Mouse (Mus musculus) midbrain, embryonic 14.5 days (tissue): ENCODE measurements around the gene Ccdc32. TPM values are rescaled to one million over a fixed set of nuclear protein-coding genes. Genes with fewer than 3 reads are reported as not detected.

Experiments
- ATAC-seq: fragments of 200-750 bp; cut with Nextera tagmentation; 2 replicates; pipeline ENCODE4 v1.8.0; 2017; ENCODE audit warnings: moderate number of reproducible peaks, moderate library complexity; ENCODE audit not compliant: low FRiP score, low TSS enrichment
- DNase-seq: peaks from one replicate; pipeline ENCODE4 v3.0.0-alpha.2; 2015
- H3K27ac ChIP-seq: fragments of 300-500 bp; sonication (generic); replicated peaks from 2 replicates; pipeline ENCODE4 v1.5.1; 2014; ENCODE audit warnings: mild to moderate bottlenecking, low read depth, low read length, moderate library complexity
- H3K27me3 ChIP-seq: fragments of 300-500 bp; sonication (generic); 2 replicates; pipeline ENCODE4 v1.6.1; 2014; ENCODE audit warnings: low read length, control low read depth, mixed read lengths; ENCODE audit not compliant: control insufficient read depth, insufficient read depth
- H3K36me3 ChIP-seq: fragments of 300-500 bp; sonication (generic); 2 replicates; pipeline ENCODE4 v1.6.1; 2014; ENCODE audit warnings: low read length, control low read depth; ENCODE audit not compliant: control insufficient read depth, insufficient read depth
- H3K4me1 ChIP-seq: fragments of 300-500 bp; sonication (generic); 2 replicates; pipeline ENCODE4 v1.6.1; 2014; ENCODE audit warnings: mild to moderate bottlenecking, antibody characterized with exemption, low read length, control low read depth; ENCODE audit not compliant: control insufficient read depth, insufficient read depth
- H3K4me2 ChIP-seq: fragments of 300-500 bp; sonication (generic); 2 replicates; pipeline ENCODE4 v1.6.1; 2014; ENCODE audit warnings: mild to moderate bottlenecking, low read length, moderate library complexity
- H3K4me3 ChIP-seq: fragments of 300-500 bp; sonication (generic); replicated peaks from 2 replicates; pipeline ENCODE4 v1.5.1; 2014; ENCODE audit warnings: low read depth, low read length
- H3K9ac ChIP-seq: fragments of 300-500 bp; sonication (generic); replicated peaks from 2 replicates; pipeline ENCODE4 v1.6.1; 2014; ENCODE audit warnings: mild to moderate bottlenecking, low read length, moderate library complexity
- H3K9me3 ChIP-seq: fragments of 300-500 bp; sonication (generic); 2 replicates; pipeline ENCODE4 v1.6.1; 2016; ENCODE audit warnings: low read length, control low read depth, mixed read lengths; ENCODE audit not compliant: control insufficient read depth
- WGBS: fragments of 180-500 bp; shearing (Covaris S2); extraction: QIAGEN DNeasy Blood & Tissue Kit; methylation state at CpG from one replicate; pipeline ENCODE4 v1.1.7; 2014; 5-methylcytosine and 5-hydroxymethylcytosine counted together
- polyA plus RNA-seq: library from polyadenylated mRNA; unstranded; fragments of >200 nt; fragmentation: Nextera tagmentation; extraction: Ambion mirVana; gene quantifications from 2 replicates; pipeline ENCODE4 v1.2.1, GENCODE M21; 2014

Gene Ccdc32
- polyA plus RNA-seq = 37.0 and 40.6 TPM in 2 replicates

- peak within 1 kb of the TSS; percentile 68 for H3K4me3 ChIP-seq
- H3K9ac ChIP-seq = peak within 1 kb of the TSS; percentile 80
- H3K9me3 ChIP-seq = no peaks in the 10 kb centered on the region
- peak within 1 kb of the TSS; percentile 85 for H3K4me2 ChIP-seq
- ATAC-seq (peak; percentile 94), DNase-seq (peak; percentile 97)
- no peak within 1 kb of the TSS for H3K27ac ChIP-seq
- peaks cover 12% of the 10 kb centered on the region for H3K36me3 ChIP-seq
- no peaks in the 10 kb centered on the region for H3K27me3 ChIP-seq
- peaks cover 5% of the 10 kb centered on the region for H3K4me1 ChIP-seq
- WGBS = under 1% methylated on average over 28 of the region's 28 CpGs
Observed at GRCm38 (mm10) chr2:119028941-119029551, at the start of gene Ccdc32. Gene Ccdc32 (minus strand): TSS chr2:119029393.

GRCm38 (mm10) chr2:119072397-119072796, 43.2 kb upstream of the Ccdc32 start:
- ATAC-seq = no peak
- Histone ChIP-seq H3K36me3 (0 out of 2 replicates have a peak, but pooled peaks cover 6% of the 10 kb centered on the region), H3K9me3 (no peaks in the 10 kb centered on the region), H3K27me3 (no peaks in the 10 kb centered on the region), H3K9ac (no peak overlapping the region), H3K4me1 (no peaks in the 10 kb centered on the region), H3K4me3 (no peak overlapping the region), H3K4me2 (no peak overlapping the region), H3K27ac (no peak overlapping the region)
- 92% methylated on average over 4 of the region's 4 CpGs for WGBS
- DNase-seq = no peak

- DNase-seq (no peak), ATAC-seq (no peak)
- Histone ChIP-seq H3K9me3 (no peaks in the 10 kb centered on the region), H3K27me3 (no peaks in the 10 kb centered on the region), H3K4me2 (no peak overlapping the region), H3K4me1 (no peaks in the 10 kb centered on the region), H3K9ac (no peak overlapping the region), H3K36me3 (no peaks in the 10 kb centered on the region), H3K4me3 (no peak overlapping the region), H3K27ac (no peak overlapping the region)
- WGBS = 97% methylated on average over 2 of the region's 2 CpGs
Observed at GRCm38 (mm10) chr2:119060139-119060538, 30.9 kb upstream of the Ccdc32 start.

GRCm38 (mm10) chr2:119050132-119050650, 21.0 kb upstream of the Ccdc32 start:
- Histone ChIP-seq H3K9me3 (no peaks in the 10 kb centered on the region), H3K4me3 (no peak overlapping the region), H3K27ac (no peak overlapping the region), H3K36me3 (no peaks in the 10 kb centered on the region), H3K4me1 (no peaks in the 10 kb centered on the region), H3K4me2 (no peak overlapping the region), H3K27me3 (no peaks in the 10 kb centered on the region), H3K9ac (no peak overlapping the region)
- WGBS = 93% methylated on average over 4 of the region's 4 CpGs
- ATAC-seq (no peak), DNase-seq (no peak)

GRCm38 (mm10) chr2:119047849-119048248, 18.7 kb upstream of the Ccdc32 start:
- 27% methylated on average over 4 of the region's 4 CpGs for WGBS
- Histone ChIP-seq H3K27me3 (no peaks in the 10 kb centered on the region), H3K27ac (no peak overlapping the region), H3K4me3 (peak overlapping the region; percentile 44), H3K4me2 (peak overlapping the region; percentile 62), H3K9ac (no peak overlapping the region), H3K9me3 (no peaks in the 10 kb centered on the region), H3K4me1 (no peaks in the 10 kb centered on the region), H3K36me3 (no peaks in the 10 kb centered on the region)
- DNase-seq (peak; percentile 8), ATAC-seq (no peak)

- Histone ChIP-seq H3K27me3 (no peaks in the 10 kb centered on the region), H3K9ac (peak within 1 kb of the TSS; percentile 44), H3K27ac (peak within 1 kb of the TSS; percentile 46), H3K36me3 (no peaks in the 10 kb centered on the region), H3K9me3 (no peaks in the 10 kb centered on the region), H3K4me3 (peak within 1 kb of the TSS; percentile 44), H3K4me2 (peak within 1 kb of the TSS; percentile 62), H3K4me1 (no peaks in the 10 kb centered on the region)
- peak; percentile 96 for ATAC-seq
- WGBS = under 1% methylated on average over 77 of the region's 77 CpGs
- DNase-seq = peak; percentile 97
Observed at GRCm38 (mm10) chr2:119046649-119047611, 17.7 kb upstream of the Ccdc32 start, which contains the start of gene Knl1. Gene Knl1 (plus strand): TSS chr2:119047119.

- Histone ChIP-seq H3K4me2 (no peak overlapping the region), H3K36me3 (no peaks in the 10 kb centered on the region), H3K9me3 (no peaks in the 10 kb centered on the region), H3K27me3 (no peaks in the 10 kb centered on the region), H3K9ac (no peak overlapping the region), H3K27ac (no peak overlapping the region), H3K4me1 (no peaks in the 10 kb centered on the region), H3K4me3 (no peak overlapping the region)
- peak; percentile 5 for DNase-seq
- 77% methylated on average over 2 of the region's 2 CpGs for WGBS
- ATAC-seq = no peak
Observed at GRCm38 (mm10) chr2:119045163-119045562, 16.0 kb upstream of the Ccdc32 start.

- no peak for ATAC-seq
- 54% methylated on average over 4 of the region's 4 CpGs for WGBS
Observed at GRCm38 (mm10) chr2:119040882-119041281, 11.7 kb upstream of the Ccdc32 start.

More at GRCm38 (mm10) chr2:119040882-119041281, 11.7 kb upstream of the Ccdc32 start:
- Histone ChIP-seq H3K27ac (no peak overlapping the region), H3K4me3 (no peak overlapping the region), H3K9ac (no peak overlapping the region), H3K36me3 (peaks cover 27% of the 10 kb centered on the region), H3K4me1 (peaks cover under 1% of the 10 kb centered on the region; the same call in 1 of the 2 replicates), H3K27me3 (no peaks in the 10 kb centered on the region), H3K4me2 (no peak overlapping the region), H3K9me3 (no peaks in the 10 kb centered on the region)
- DNase-seq = peak; percentile 71
